Mouse (Mus musculus): ENCODE data around the gene Cic. TPM values are rescaled to one million over a fixed set of nuclear protein-coding genes. Genes with fewer than 3 reads are reported as not detected.

The Cic gene
- polyA plus RNA-seq, 1 experiment from 2014 or later, result 34.2 TPM

- Histone ChIP-seq H3K4me1 (ENCODE audit: control insufficient read depth, insufficient read depth, low read length) (no peaks in the 10 kb centered on the region), H3K4me2 (ENCODE audit: low read depth, severe bottlenecking) (no peak overlapping the region), H3K27me3 (ENCODE audit: control insufficient read depth, insufficient read depth, low read length) (no peaks in the 10 kb centered on the region), H3K9me3 (ENCODE audit: control insufficient read depth, low read length) (no peaks in the 10 kb centered on the region), H3K9ac (ENCODE audit: low read length) (no peak overlapping the region), H3K4me3 (ENCODE audit: low read depth, low read length) (no peak overlapping the region), H3K27ac (replicated peaks; ENCODE audit: low read depth, low read length) (no peak overlapping the region), H3K36me3 (ENCODE audit: control insufficient read depth, insufficient read depth, low read length) (peaks cover 61% of the 10 kb centered on the region)
- WGBS, result 94% methylated on average over 1 of the region's 1 CpGs
- DNase-seq (ENCODE audit: low spot score), result no peak
- no peak for ATAC-seq (ENCODE audit: insufficient number of reproducible peaks, low FRiP score, low TSS enrichment, low read depth)
Measured at GRCm38 (mm10) chr7:25227523-25228300, 39.8 kb upstream of the Cic start.

- no peak for ATAC-seq (ENCODE audit: insufficient number of reproducible peaks, low FRiP score, low TSS enrichment, low read depth)
Measured at GRCm38 (mm10) chr7:25230690-25231285, 36.7 kb upstream of the Cic start.

GRCm38 (mm10) chr7:25232101-25232648 is 35.3 kb upstream of the Cic start:
- ATAC-seq (ENCODE audit: insufficient number of reproducible peaks, low FRiP score, low TSS enrichment, low read depth) (no peak), DNase-seq (ENCODE audit: low spot score) (no peak)
- Histone ChIP-seq H3K27me3 (ENCODE audit: control insufficient read depth, insufficient read depth, low read length) (no peaks in the 10 kb centered on the region), H3K4me1 (ENCODE audit: control insufficient read depth, insufficient read depth, low read length) (peaks cover 7% of the 10 kb centered on the region; the same call in 1 of the 2 replicates), H3K9ac (ENCODE audit: low read length) (no peak overlapping the region), H3K4me3 (ENCODE audit: low read depth, low read length) (no peak overlapping the region; the same call in 1 of the 2 replicates), H3K4me2 (ENCODE audit: low read depth, severe bottlenecking) (no peak overlapping the region), H3K27ac (replicated peaks; ENCODE audit: low read depth, low read length) (no peak overlapping the region), H3K36me3 (ENCODE audit: control insufficient read depth, insufficient read depth, low read length) (peaks cover 57% of the 10 kb centered on the region), H3K9me3 (ENCODE audit: control insufficient read depth, low read length) (no peaks in the 10 kb centered on the region)
- WGBS, result 67% methylated on average over 5 of the region's 5 CpGs

More at GRCm38 (mm10) chr7:25230690-25231285, 36.7 kb upstream of the Cic start:
- no peak overlapping the region for H3K27ac ChIP-seq (replicated peaks; ENCODE audit: low read depth, low read length)
- H3K9me3 ChIP-seq (ENCODE audit: control insufficient read depth, low read length), result no peaks in the 10 kb centered on the region
- no peaks in the 10 kb centered on the region for H3K27me3 ChIP-seq (ENCODE audit: control insufficient read depth, insufficient read depth, low read length)
- H3K4me1 ChIP-seq (ENCODE audit: control insufficient read depth, insufficient read depth, low read length), result peaks cover 2% of the 10 kb centered on the region; the same call in 1 of the 2 replicates
- H3K4me2 ChIP-seq (ENCODE audit: low read depth, severe bottlenecking), result no peak overlapping the region
- H3K4me3 ChIP-seq (ENCODE audit: low read depth, low read length), result no peak overlapping the region
- no peak for DNase-seq (ENCODE audit: low spot score)
- peaks cover 66% of the 10 kb centered on the region for H3K36me3 ChIP-seq (ENCODE audit: control insufficient read depth, insufficient read depth, low read length)
- H3K9ac ChIP-seq (ENCODE audit: low read length), result no peak overlapping the region
- WGBS, result 87% methylated on average over 9 of the region's 9 CpGs

GRCm38 (mm10) chr7:25233061-25233460 is 34.4 kb upstream of the Cic start:
- 78% methylated on average over 2 of the region's 2 CpGs for WGBS
- Histone ChIP-seq H3K36me3 (ENCODE audit: control insufficient read depth, insufficient read depth, low read length) (peaks cover 51% of the 10 kb centered on the region), H3K4me1 (ENCODE audit: control insufficient read depth, insufficient read depth, low read length) (peaks cover 7% of the 10 kb centered on the region; the same call in 1 of the 2 replicates), H3K9me3 (ENCODE audit: control insufficient read depth, low read length) (no peaks in the 10 kb centered on the region), H3K27ac (replicated peaks; ENCODE audit: low read depth, low read length) (no peak overlapping the region), H3K4me2 (ENCODE audit: low read depth, severe bottlenecking) (no peak overlapping the region), H3K4me3 (ENCODE audit: low read depth, low read length) (no peak overlapping the region), H3K9ac (ENCODE audit: low read length) (no peak overlapping the region), H3K27me3 (ENCODE audit: control insufficient read depth, insufficient read depth, low read length) (no peaks in the 10 kb centered on the region)
- ATAC-seq (ENCODE audit: insufficient number of reproducible peaks, low FRiP score, low TSS enrichment, low read depth) (no peak), DNase-seq (ENCODE audit: low spot score) (no peak)

GRCm38 (mm10) chr7:25235526-25235925 is 32.0 kb upstream of the Cic start:
- Histone ChIP-seq H3K4me2 (ENCODE audit: low read depth, severe bottlenecking) (no peak overlapping the region), H3K27ac (replicated peaks; ENCODE audit: low read depth, low read length) (no peak overlapping the region), H3K9me3 (ENCODE audit: control insufficient read depth, low read length) (no peaks in the 10 kb centered on the region), H3K4me1 (ENCODE audit: control insufficient read depth, insufficient read depth, low read length) (peaks cover 7% of the 10 kb centered on the region; the same call in 1 of the 2 replicates), H3K27me3 (ENCODE audit: control insufficient read depth, insufficient read depth, low read length) (no peaks in the 10 kb centered on the region), H3K36me3 (ENCODE audit: control insufficient read depth, insufficient read depth, low read length) (peaks cover 31% of the 10 kb centered on the region), H3K9ac (ENCODE audit: low read length) (no peak overlapping the region), H3K4me3 (ENCODE audit: low read depth, low read length) (no peak overlapping the region)
- ATAC-seq (ENCODE audit: insufficient number of reproducible peaks, low FRiP score, low TSS enrichment, low read depth), result no peak
- 86% methylated on average over 5 of the region's 5 CpGs for WGBS
- DNase-seq (ENCODE audit: low spot score), result no peak

- peaks cover 16% of the 10 kb centered on the region for H3K36me3 ChIP-seq (ENCODE audit: control insufficient read depth, insufficient read depth, low read length)
- H3K9ac ChIP-seq (ENCODE audit: low read length), result peak within 1 kb of the TSS; percentile 96
- peak; percentile 97 for DNase-seq (ENCODE audit: low spot score)
- H3K4me1 ChIP-seq (ENCODE audit: control insufficient read depth, insufficient read depth, low read length), result peaks cover 7% of the 10 kb centered on the region; the same call in 1 of the 2 replicates
- H3K4me2 ChIP-seq (ENCODE audit: low read depth, severe bottlenecking), result peak within 1 kb of the TSS; percentile 80
- H3K9me3 ChIP-seq (ENCODE audit: control insufficient read depth, low read length), result no peaks in the 10 kb centered on the region
- WGBS, result under 1% methylated on average over 51 of the region's 76 CpGs
- ATAC-seq (ENCODE audit: insufficient number of reproducible peaks, low FRiP score, low TSS enrichment, low read depth), result peak; percentile 87
- peak within 1 kb of the TSS; percentile 15; the same call in 1 of the 2 replicates for H3K27ac ChIP-seq (replicated peaks; ENCODE audit: low read depth, low read length)
- H3K4me3 ChIP-seq (ENCODE audit: low read depth, low read length), result peak within 1 kb of the TSS; percentile 84
- no peaks in the 10 kb centered on the region for H3K27me3 ChIP-seq (ENCODE audit: control insufficient read depth, insufficient read depth, low read length)
Measured at GRCm38 (mm10) chr7:25237249-25238014, 30.1 kb upstream of the Cic start, which contains the start of gene Gsk3a. Gsk3a (minus strand) TSS chr7:25237851.

GRCm38 (mm10) chr7:25238015-25238706 is 29.3 kb upstream of the Cic start:
- H3K4me1 ChIP-seq (ENCODE audit: control insufficient read depth, insufficient read depth, low read length), result peaks cover 7% of the 10 kb centered on the region; the same call in 1 of the 2 replicates
- peaks cover 13% of the 10 kb centered on the region; the same call in 1 of the 2 replicates for H3K36me3 ChIP-seq (ENCODE audit: control insufficient read depth, insufficient read depth, low read length)
- no peaks in the 10 kb centered on the region for H3K27me3 ChIP-seq (ENCODE audit: control insufficient read depth, insufficient read depth, low read length)
- no peak overlapping the region for H3K27ac ChIP-seq (replicated peaks; ENCODE audit: low read depth, low read length)
- H3K9ac ChIP-seq (ENCODE audit: low read length), result 0 out of 2 replicates have a peak overlapping the region, but pooled peaks have one; percentile 96
- ATAC-seq (ENCODE audit: insufficient number of reproducible peaks, low FRiP score, low TSS enrichment, low read depth) (peak; percentile 92), DNase-seq (ENCODE audit: low spot score) (peak; percentile 93)
- peak overlapping the region; percentile 80 for H3K4me2 ChIP-seq (ENCODE audit: low read depth, severe bottlenecking)
- no peaks in the 10 kb centered on the region for H3K9me3 ChIP-seq (ENCODE audit: control insufficient read depth, low read length)
- 0% methylated on average over 23 of the region's 23 CpGs for WGBS
- H3K4me3 ChIP-seq (ENCODE audit: low read depth, low read length), result peak overlapping the region; percentile 84

Measured in limb, embryonic 11.5 days (tissue).